Mouse (Mus musculus) heart, postnatal 10 days (tissue): ENCODE results near the gene Hivep1. TPM values are rescaled to one million over a fixed set of nuclear protein-coding genes. Genes with fewer than 3 reads are reported as not detected.

Experiments
- DNase-seq, 2 experiments: peaks; one replicate each; pipeline ENCODE4 v3.0.0; 2021
- intact Hi-C: fragments of 180-260 bp; cut with DNase I; formaldehyde crosslinking; loops from one replicate; pipeline ENCODE4 v1.15.1; 2025
- total RNA-seq, 2 experiments: library from RNA; stranded (reverse); gene quantifications; 2 replicates each; pipeline ENCODE4 v1.2.3; 2021

The Hivep1 gene
- 10 to 100 TPM; 24.2 to 24.3 TPM for total RNA-seq

DNA sequence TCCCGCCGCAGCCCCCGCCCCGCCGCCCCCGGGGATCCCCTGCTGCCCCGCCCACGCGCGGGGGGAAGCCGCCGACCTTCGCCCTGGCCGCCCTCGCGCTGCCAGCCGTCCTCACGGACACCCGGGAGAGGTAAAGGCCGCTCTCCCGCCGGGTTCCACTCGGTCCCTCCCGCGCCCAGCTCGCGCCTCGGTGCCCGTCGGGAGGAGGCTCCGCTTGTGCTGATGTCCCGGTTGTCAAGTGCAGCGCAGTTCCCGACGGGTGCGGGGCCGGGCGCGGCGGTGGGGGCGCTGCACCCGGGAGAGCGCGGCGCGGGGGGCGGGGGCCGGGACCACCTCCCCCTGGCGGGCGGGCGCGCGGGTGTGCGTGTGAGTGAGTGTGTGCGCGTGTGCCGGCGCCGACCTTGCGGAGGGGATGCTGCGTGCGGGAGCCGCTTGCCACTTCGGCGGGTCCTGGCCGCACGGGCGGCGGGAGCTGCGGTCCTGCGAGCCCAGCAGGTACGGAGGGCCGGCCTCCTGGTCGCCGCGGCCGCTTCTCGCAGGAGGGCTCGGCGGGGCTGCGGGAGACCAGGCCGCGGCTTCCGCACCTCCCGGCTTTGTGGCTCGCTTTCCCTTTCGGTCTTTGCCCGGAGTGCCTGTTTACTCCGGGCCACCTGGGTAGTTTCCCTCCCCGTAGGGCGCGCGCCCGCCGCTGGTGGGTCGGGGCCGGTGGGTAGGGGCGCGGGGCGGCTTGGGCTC lies at the start of gene Hivep1:
Gene Hivep1, plus strand, starts transcription at position 61 of the 735 bp plus-strand sequence.
- DNase-seq: peak; percentile 76 to 81
- intact Hi-C loops: loop anchor here (2.0 to 5.0 kb wide), 4 partner anchors 90 to 535 kb away; no protein-coding TSS in a partner anchor

GRCm38 (mm10) chr13:42015484-42016045 lies 36.3 kb upstream of the Hivep1 start:
- no peak for DNase-seq
- intact Hi-C loops: no loop called here

- no peak for DNase-seq
- intact Hi-C loops: no loop called here
Measured at GRCm38 (mm10) chr13:42016218-42016617, 35.6 kb upstream of the Hivep1 start.

DNA sequence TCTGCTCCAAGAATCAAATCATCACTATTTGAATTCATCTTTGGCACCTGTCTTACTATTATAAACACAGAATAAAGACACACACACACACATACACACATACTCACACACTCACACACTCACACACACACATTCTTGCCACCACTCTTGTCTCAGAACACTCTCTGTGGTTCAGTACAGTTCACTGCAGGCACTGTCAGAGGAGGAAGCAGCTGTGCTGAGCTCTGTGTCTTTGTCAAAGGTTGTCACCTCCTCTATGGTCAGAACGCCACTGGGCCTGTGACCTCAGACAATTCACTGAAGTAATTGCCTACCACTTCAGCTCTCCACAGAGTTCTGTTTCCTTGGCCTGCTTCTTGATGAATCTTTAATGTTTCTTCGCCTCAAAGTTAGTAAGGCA lies 33.5 kb upstream of the Hivep1 start:
- peak in 1 of 2 experiments; percentile 4 for DNase-seq
- intact Hi-C loops: no loop called here

DNA sequence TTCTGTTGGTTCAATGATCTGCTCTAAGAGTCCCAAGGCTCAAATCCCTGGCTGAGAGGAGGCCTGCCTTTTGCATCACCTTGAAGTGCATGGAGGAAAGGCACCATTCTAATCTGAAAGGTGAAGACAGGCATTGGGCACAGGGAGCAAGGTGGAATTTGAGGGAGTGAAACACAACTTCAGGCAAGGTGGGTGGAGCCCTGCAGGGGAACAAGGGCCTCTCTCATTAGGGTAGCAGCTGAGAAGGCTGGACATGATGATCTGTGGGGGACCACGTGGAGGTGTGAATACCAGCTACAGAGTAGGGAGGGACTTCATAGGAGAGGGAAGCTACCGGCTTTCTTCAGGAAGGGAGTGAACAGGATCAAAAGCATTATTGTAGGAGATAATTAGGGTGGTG lies 10.6 kb upstream of the Hivep1 start:
- intact Hi-C loops: no loop called here
- DNase-seq: no peak

- intact Hi-C loops: no loop called here
- DNase-seq: no peak
Measured at GRCm38 (mm10) chr13:42043431-42043830, 8.4 kb upstream of the Hivep1 start.

DNA sequence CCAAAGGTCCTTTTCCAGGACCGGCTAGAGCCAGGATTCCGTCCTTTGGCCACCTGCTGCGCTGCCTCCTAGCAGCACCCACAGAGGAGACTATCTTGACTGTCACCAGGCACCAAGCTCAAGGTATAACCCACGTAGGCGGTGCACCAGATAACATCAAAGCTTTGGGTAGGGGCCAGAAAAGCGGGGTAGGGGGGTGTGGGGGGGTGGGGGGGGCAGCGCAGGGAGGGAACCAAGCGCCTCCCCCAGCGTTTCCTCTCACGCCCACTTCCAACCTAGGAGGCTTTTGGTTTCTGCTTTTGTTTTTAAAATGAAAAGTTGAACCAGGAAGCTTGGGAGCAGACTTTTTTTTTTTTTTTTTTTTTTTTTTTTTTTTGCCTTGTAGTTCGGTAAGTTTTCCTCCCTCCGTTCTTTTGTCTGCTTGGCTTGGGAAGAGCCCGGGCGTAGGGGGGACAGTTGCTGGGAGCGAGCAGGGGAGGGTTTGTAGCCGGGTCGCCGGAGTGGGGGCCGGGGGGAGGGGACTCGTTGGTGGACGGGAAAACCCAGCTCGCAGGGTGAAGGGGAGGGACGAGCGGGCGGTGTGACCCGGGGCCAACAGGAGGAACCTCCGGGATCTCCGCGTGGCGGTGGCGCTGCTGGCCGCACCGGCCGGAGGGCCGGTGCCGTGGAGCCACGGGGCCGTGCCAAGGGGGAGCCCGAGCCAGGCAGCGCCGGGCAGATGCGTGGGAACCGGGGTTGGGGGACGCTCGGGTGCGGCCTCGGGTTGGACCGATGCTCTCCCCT lies 2.6 kb upstream of the Hivep1 start:
- peak; percentile 85 to 86 for DNase-seq
- intact Hi-C loops: loop anchor here (2.0 kb wide), 2 partner anchors 302 to 340 kb away; no protein-coding TSS in a partner anchor

DNA sequence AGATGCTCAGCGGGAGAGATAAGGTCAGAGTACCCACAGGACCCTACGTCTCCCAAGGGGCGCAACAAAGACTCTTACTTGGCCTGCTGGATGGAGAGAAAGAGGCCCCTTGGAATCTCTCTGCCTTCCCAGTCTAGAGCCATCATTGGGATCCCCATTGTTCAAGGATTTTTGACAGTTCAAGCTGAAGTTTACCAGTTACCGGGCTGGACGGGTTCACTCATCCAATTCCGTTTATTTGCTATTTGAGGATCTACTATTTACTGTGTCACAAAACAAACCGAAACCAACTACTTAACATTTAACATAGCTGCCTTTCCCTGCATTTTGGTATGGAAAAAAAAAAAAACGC lies 2.1 kb upstream of the Hivep1 start:
- intact Hi-C loops: loop anchor here (2.0 to 5.0 kb wide), 6 partner anchors 93 to 538 kb away; no protein-coding TSS in a partner anchor
- no peak for DNase-seq

DNA sequence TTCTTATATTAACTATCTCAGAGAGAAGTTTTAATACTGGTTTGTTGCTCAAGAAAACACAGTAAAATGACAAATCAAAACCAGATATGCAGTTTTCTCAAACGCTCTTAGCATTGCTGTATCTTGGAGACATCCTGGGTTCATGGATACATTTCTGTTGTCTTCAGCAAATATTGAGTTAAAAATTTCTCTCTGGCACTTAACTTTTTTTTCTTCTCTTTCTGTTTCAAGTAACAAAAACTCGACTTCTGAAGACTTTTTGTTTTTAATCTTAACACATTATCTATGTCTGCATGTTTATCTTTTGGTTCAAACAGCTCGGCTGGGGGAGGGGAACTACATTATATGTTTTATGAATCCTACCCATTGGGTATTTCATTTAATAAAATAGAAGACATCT lies 1.7 kb upstream of the Hivep1 start:
- intact Hi-C loops: loop anchor here (2.0 to 5.0 kb wide), 4 partner anchors 92 to 537 kb away; no protein-coding TSS in a partner anchor
- DNase-seq: no peak

- intact Hi-C loops: loop anchor here (2.0 to 5.0 kb wide), 4 partner anchors 91 to 536 kb away; no protein-coding TSS in a partner anchor
Measured at GRCm38 (mm10) chr13:42050880-42051201, 980 bp upstream of the Hivep1 start.

DNA sequence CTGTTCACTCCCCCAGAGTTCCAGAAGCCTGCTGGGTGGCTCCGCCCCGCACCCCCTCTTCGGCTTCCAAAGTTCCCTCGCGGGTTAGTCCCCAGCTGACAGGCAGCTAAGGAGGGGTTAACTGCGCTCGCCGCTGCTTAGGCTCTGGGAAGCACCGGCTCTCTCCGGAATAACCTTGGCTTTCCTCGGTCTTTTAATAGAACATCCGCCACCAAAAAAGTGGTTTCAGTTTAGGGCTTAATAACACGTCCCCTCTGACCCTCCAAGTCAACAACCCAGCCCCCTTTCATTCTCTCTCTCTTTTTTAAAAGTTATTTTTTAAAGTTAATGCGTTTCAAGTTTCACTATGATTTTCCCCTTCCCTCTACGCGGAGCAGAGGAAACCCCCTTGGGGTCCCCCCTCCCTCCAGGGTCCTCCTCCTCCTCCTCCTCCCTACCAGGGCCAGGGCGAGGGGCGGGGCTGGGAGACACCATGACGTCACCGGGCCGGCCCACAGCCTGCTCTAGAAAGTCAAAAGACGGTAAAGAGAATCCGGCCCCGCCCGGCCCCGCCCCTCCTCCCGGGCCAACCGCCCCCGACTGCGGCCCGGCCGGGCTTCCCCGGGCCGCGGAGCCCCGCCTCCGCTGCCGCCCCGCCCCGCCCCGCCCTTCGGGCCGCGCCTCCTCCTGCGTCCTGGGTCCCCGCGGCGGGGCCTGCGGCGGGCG lies 467 bp upstream of the Hivep1 start:
- intact Hi-C loops: loop anchor here (2.0 to 5.0 kb wide), 4 partner anchors 91 to 536 kb away; no protein-coding TSS in a partner anchor

More at GRCm38 (mm10) chr13:42050880-42051201, 980 bp upstream of the Hivep1 start:
- no peak for DNase-seq

GRCm38 (mm10) chr13:42052696-42053541 lies 1.1 kb downstream of the Hivep1 start:
- intact Hi-C loops: loop anchor here (5.0 kb wide), 3 partner anchors 89 to 534 kb away; no protein-coding TSS in a partner anchor
- peak; percentile 74 to 80 for DNase-seq

More for the DNA sequence above, 467 bp upstream of the Hivep1 start:
- peak; percentile 98 to 99 for DNase-seq

DNA sequence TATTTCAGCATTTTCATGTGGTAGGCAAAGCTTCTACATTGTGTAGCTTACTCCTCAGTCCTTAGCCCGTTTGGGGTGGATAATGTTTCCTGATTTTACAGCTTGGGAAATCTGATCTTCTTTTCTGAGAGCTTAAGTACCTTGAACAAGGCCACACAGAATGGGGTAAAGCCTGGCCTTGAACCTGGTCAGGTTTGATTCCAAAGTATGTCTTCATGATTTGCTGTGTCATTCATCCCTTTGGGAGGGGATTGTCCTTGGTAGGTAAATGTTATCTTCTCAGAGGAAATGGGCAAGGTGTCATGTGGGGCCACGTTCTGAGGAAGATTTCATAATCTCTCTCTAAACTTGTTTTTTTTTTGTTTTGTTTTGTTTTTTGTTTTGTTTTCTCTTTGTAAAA lies 1.8 kb downstream of the Hivep1 start:
- no peak for DNase-seq
- intact Hi-C loops: loop anchor here (5.0 kb wide), 3 partner anchors 89 to 534 kb away; no protein-coding TSS in a partner anchor

DNA sequence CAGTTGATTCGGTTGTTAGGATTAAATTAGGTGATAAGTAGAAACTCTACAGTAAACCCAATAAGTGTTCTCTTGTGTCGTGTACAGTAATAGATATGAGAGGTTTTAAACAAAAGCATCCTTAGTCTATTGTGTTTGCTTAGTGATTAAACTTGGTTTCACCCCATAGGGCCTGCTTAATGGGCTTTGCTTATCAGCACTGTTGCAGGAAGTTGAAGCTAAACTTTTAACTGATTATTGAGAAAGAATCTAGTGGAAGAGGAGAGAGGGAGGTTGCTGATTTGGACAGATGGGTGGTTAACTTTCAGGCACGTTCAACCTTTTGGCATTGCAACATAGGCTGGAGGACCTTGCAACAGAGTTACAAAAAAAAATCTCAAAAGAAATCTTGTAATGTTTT lies 2.3 kb downstream of the Hivep1 start:
- no peak for DNase-seq
- intact Hi-C loops: loop anchor here (5.0 kb wide), 3 partner anchors 88 to 533 kb away; no protein-coding TSS in a partner anchor

DNA sequence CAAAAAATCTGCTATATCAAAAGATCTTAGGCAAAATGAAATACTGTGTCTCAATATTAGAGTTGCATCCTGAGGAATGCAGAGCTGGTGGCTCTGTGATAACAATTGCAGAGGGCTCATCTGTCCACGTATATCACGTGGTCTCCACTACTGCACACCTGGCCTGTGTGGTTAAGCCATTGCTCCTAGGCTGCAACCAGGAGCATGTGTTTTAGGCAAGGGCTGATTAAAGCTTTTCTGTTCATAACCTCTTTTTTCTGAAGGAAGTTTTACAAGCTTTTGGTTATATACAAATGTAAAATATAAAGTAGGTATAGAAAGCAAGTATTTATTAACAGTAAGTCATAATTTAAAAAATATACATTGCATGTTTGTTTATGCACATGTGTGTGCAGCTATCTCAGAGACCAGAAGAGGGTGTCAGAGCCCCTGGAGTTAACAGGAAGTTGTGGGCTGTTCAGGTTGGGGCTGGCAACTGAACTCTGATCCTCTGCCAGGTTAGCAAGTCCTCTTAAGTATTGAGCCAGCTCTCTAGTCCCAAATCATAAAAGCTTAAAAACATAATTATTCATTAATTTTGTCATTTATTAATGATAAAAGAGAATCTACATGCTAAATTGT lies 5.0 kb downstream of the Hivep1 start:
- intact Hi-C loops: no loop called here
- no peak for DNase-seq

DNA sequence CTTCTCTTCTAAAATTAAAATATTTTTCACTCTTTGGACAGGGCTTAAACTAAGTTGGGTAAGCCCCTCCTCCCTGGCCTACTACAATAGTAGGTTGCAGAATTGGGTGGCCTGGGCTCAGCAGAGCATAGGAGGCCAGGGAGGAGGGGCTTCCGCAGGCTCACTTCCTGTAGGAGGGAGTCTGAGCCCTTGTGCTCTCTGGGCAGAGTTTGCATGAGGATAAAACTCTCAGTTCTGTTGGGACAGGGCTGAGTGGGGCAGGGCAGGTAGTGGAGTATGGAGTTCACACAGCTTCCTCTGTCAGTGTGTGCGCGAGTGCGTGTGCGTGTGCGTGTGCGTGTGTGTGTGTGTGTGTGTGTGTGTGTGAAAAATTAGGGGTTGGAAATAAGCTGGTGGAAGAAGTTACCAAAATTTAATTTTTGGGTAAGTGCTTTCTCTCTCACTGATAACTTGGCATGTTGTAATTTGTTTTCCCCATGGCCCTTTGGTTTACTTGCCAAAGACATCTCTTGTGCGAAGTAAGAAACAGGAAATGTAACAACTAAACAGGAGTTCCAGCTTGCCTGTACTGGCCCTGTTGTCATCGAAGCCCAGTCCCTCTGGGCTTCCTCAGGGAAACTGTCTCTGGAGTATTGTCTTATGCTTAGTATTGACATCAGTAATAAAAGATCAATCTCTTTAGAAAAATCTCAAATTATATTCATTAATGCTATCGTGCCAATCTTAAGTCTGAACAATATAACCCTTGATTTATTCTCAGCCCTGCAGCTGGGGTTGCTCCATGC lies 9.2 kb downstream of the Hivep1 start:
- peak in 1 of 2 experiments; percentile 17 for DNase-seq
- intact Hi-C loops: no loop called here

GRCm38 (mm10) chr13:42064257-42064656 lies 12.4 kb downstream of the Hivep1 start:
- no peak for DNase-seq
- intact Hi-C loops: no loop called here

GRCm38 (mm10) chr13:42070236-42070635 lies 18.4 kb downstream of the Hivep1 start:
- intact Hi-C loops: no loop called here
- DNase-seq: no peak
